18 mouse cellular contexts compared by ENCODE assay signal in the genomic region with DNA sequence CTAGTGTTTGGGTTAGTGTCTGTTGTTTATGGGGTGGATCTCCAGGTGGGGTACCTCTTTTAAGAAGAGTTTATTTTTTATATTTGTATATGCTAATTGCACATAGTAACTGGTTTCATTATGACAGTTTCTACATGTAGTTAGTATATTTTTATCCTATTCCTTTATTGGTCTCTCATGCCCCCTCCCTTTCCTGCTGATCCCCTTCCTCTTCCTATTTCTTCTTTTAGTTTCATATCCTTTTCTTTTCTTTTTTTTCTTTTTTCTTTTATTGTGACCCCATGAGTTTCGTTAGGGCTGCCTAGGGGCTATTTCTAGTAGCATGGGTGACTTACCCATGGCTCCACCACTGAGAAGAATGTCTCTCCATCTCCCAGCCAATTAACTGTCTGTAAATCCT.
"Had no signal": no experiment of that assay in that cellular context is flagged by ENCODE, and none has a peak within 500 bp of the region (broad histone marks: within the 10 kb centered on the region; RNA-seq: fewer than 3 reads in every experiment).

No protein-coding gene starts in this region.

- H3K9me3 ChIP-seq: liver, embryonic 13.5 days; midbrain, embryonic 10.5 days had no signal

- H3K4me1 ChIP-seq: liver, embryonic 13.5 days had no signal

- H3K27ac ChIP-seq: kidney, postnatal 0 days; layer of hippocampus, adult 2 months; liver, embryonic 13.5 days; midbrain, embryonic 10.5 days had no signal

- DNase-seq: kidney, adult 18-20 months; kidney, postnatal 25 days; layer of hippocampus, adult 9-11 months; liver, embryonic 13.5 days; lung, adult 2 months; lung, postnatal 14 days; lung, postnatal 4 days; midbrain, embryonic 14.5 days; retina, postnatal 1 day; right cerebral cortex, postnatal 25 days; spleen, adult 18-20 months; thymus, adult 18-20 months; thymus, postnatal 36 days had no signal

- H3K4me3 ChIP-seq: layer of hippocampus, adult 2 months; left cerebral cortex, adult 2 months; liver, embryonic 13.5 days; megakaryocyte, embryonic 14.5 days; midbrain, embryonic 10.5 days had no signal

- H3K36me3 ChIP-seq: liver, embryonic 13.5 days; midbrain, embryonic 10.5 days had no signal

- H3K4me2 ChIP-seq: liver, embryonic 13.5 days had no signal

- H3K9ac ChIP-seq: liver, embryonic 13.5 days had no signal

- H3K27me3 ChIP-seq: liver, embryonic 13.5 days had no signal
